Mouse (Mus musculus): Measurements from ENCODE around the gene Ankrd16. TPM values are rescaled to one million over a fixed set of nuclear protein-coding genes. Genes with fewer than 3 reads are reported as not detected.

The Ankrd16 gene
- polyA plus RNA-seq (2016; fragmentation: Nextera tagmentation; extraction: Ambion mirVana): 38.6 and 51.9 TPM in 2 replicates

GRCm38 (mm10) chr2:11777091-11778068 lies at the start of gene Ankrd16, which contains the start of gene Fbh1:
Ankrd16 (plus strand) TSS chr2:11777876.
Fbh1 (minus strand) TSS chr2:11777582.
- peak within 1 kb of the TSS; percentile 90 for H3K4me3 ChIP-seq
- peak; percentile 100 for DNase-seq (ENCODE audit: low spot score)
- peaks cover 29% of the 10 kb centered on the region for H3K36me3 ChIP-seq
- H3K9me3 ChIP-seq (replicated peaks): no peaks in the 10 kb centered on the region
- H3K27me3 ChIP-seq (ENCODE audit: low read depth, poor library complexity, severe bottlenecking): no peaks in the 10 kb centered on the region
- H3K27ac ChIP-seq: peak within 1 kb of the TSS; percentile 94
- H3K4me1 ChIP-seq: peaks cover 19% of the 10 kb centered on the region
- WGBS: 0% methylated on average over 72 of the region's 73 CpGs

- 57% methylated on average over 3 of the region's 3 CpGs for WGBS
- H3K4me1 ChIP-seq: no peaks in the 10 kb centered on the region
- no peak for DNase-seq (ENCODE audit: low spot score)
- H3K27me3 ChIP-seq (ENCODE audit: low read depth, poor library complexity, severe bottlenecking): no peaks in the 10 kb centered on the region
- H3K36me3 ChIP-seq: no peaks in the 10 kb centered on the region
- no peaks in the 10 kb centered on the region for H3K9me3 ChIP-seq (replicated peaks)
- no peak overlapping the region for H3K4me3 ChIP-seq
- no peak overlapping the region for H3K27ac ChIP-seq
Measured at GRCm38 (mm10) chr2:11729091-11729490, 48.6 kb upstream of the Ankrd16 start.

GRCm38 (mm10) chr2:11732978-11733377 lies 44.7 kb upstream of the Ankrd16 start:
- Histone ChIP-seq H3K36me3 (no peaks in the 10 kb centered on the region), H3K4me3 (no peak overlapping the region), H3K27ac (no peak overlapping the region), H3K4me1 (no peaks in the 10 kb centered on the region), H3K27me3 (ENCODE audit: low read depth, poor library complexity, severe bottlenecking) (no peaks in the 10 kb centered on the region), H3K9me3 (replicated peaks) (no peaks in the 10 kb centered on the region)
- DNase-seq (ENCODE audit: low spot score): no peak
- WGBS: 82% methylated on average over 5 of the region's 5 CpGs

- WGBS: 85% methylated on average over 6 of the region's 6 CpGs
- H3K27ac ChIP-seq: no peak overlapping the region
- H3K4me3 ChIP-seq: no peak overlapping the region
- no peaks in the 10 kb centered on the region for H3K4me1 ChIP-seq
- DNase-seq (ENCODE audit: low spot score): no peak
- H3K9me3 ChIP-seq (replicated peaks): no peaks in the 10 kb centered on the region
- no peaks in the 10 kb centered on the region for H3K27me3 ChIP-seq (ENCODE audit: low read depth, poor library complexity, severe bottlenecking)
- peaks cover 21% of the 10 kb centered on the region for H3K36me3 ChIP-seq
Measured at GRCm38 (mm10) chr2:11735853-11736252, 41.8 kb upstream of the Ankrd16 start.

GRCm38 (mm10) chr2:11738794-11739193 lies 38.9 kb upstream of the Ankrd16 start:
- Histone ChIP-seq H3K36me3 (peaks cover 50% of the 10 kb centered on the region), H3K27ac (no peak overlapping the region), H3K9me3 (replicated peaks) (no peaks in the 10 kb centered on the region), H3K27me3 (ENCODE audit: low read depth, poor library complexity, severe bottlenecking) (no peaks in the 10 kb centered on the region), H3K4me3 (no peak overlapping the region), H3K4me1 (no peaks in the 10 kb centered on the region)
- 87% methylated on average over 3 of the region's 3 CpGs for WGBS
- DNase-seq (ENCODE audit: low spot score): no peak

DNA sequence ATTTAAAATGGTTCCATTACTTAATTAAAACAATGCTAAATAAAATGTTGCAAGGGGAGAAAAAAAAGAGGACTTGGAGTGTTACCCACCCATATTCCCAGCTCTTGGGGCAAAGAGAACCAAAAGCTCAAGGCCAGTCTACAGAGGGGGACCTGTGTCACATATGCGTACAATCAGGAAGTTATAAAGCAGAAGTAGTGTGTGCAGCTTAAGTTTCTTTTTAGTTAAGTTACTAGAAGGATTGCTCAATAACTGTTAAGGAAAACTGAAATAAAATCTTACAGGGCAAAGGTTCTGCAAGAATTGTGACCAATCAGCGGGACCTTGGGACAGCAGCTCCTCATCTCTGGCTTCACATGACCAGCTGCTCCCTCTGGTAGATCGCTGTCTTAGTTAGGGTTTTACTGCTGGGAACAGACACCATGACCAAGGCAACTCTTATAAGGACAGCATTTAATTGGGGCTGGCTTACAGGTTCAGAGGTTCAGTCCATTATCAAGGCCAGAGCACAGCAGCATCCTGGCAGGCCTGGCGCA lies 38.1 kb upstream of the Ankrd16 start:
- no peaks in the 10 kb centered on the region for H3K4me1 ChIP-seq
- H3K9me3 ChIP-seq (replicated peaks): no peaks in the 10 kb centered on the region
- H3K27me3 ChIP-seq (ENCODE audit: low read depth, poor library complexity, severe bottlenecking): no peaks in the 10 kb centered on the region
- peaks cover 58% of the 10 kb centered on the region for H3K36me3 ChIP-seq
- H3K4me3 ChIP-seq: no peak overlapping the region
- 92% methylated on average over 4 of the region's 4 CpGs for WGBS
- no peak overlapping the region for H3K27ac ChIP-seq
- no peak for DNase-seq (ENCODE audit: low spot score)

DNA sequence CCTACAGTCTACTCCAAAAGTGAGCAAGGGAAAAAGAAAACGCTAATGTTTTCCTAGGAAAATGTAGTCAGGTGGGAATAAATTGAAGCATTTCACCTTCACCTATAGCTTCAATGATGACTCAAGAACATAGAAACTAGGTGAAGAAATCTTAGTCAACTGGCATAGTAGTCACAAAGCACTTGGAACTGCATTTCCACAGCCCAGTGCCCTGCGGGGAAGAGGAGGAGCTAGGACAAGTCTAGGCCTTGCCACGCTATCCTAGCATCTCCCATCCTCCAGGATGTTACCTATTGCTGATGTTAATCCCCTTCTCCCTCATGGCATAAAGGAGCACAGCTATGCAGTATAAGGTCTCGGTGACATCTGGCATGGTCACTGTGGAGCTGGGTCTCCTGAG lies 15.1 kb upstream of the Ankrd16 start:
- no peak overlapping the region for H3K27ac ChIP-seq
- no peaks in the 10 kb centered on the region for H3K4me1 ChIP-seq
- H3K9me3 ChIP-seq (replicated peaks): no peaks in the 10 kb centered on the region
- H3K4me3 ChIP-seq: no peak overlapping the region
- H3K27me3 ChIP-seq (ENCODE audit: low read depth, poor library complexity, severe bottlenecking): no peaks in the 10 kb centered on the region
- 93% methylated on average over 4 of the region's 4 CpGs for WGBS
- H3K36me3 ChIP-seq: peaks cover 100% of the 10 kb centered on the region
- DNase-seq (ENCODE audit: low spot score): no peak

GRCm38 (mm10) chr2:11765694-11766093 lies 12.0 kb upstream of the Ankrd16 start:
- H3K4me1 ChIP-seq: no peaks in the 10 kb centered on the region
- DNase-seq (ENCODE audit: low spot score): no peak
- H3K9me3 ChIP-seq (replicated peaks): no peaks in the 10 kb centered on the region
- no peaks in the 10 kb centered on the region for H3K27me3 ChIP-seq (ENCODE audit: low read depth, poor library complexity, severe bottlenecking)
- no peak overlapping the region for H3K27ac ChIP-seq
- H3K4me3 ChIP-seq: no peak overlapping the region
- peaks cover 87% of the 10 kb centered on the region for H3K36me3 ChIP-seq
- whole genome bisulfite sequencing: 88% methylated on average over 4 of the region's 4 CpGs

DNA sequence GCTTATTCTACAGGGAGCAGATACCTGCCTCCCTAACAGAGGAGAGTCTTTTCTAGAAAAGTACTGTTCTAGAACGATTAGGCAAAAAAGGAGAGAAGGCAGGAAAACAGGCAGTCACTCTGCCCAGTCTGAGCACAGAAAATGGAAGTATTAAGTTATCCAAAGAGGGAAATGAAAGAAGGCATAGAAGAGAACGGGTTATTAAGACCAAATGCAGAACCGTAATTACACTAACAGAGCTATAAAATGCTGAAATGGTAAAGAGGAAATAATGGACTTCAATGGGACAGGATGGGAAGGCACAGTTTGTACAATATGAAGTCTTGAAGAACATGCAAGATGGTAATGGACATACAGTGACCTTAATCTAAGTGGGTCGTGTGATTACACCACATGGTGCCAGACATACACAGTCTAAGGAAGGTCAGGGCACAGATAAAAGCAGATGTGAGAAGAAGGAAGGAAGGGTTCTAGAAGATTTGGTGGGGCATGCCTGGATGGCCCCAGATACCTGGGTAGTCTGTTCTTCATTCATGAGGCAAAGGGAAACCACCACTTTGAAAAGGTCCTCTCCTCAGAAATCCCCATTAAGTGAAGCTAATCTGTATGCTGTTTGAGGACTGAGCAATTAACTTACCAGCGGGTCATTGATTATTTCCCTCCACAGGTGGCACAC lies 11.1 kb upstream of the Ankrd16 start:
- Histone ChIP-seq H3K9me3 (replicated peaks) (no peaks in the 10 kb centered on the region), H3K4me3 (no peak overlapping the region), H3K27ac (no peak overlapping the region), H3K4me1 (no peaks in the 10 kb centered on the region), H3K36me3 (peaks cover 78% of the 10 kb centered on the region), H3K27me3 (ENCODE audit: low read depth, poor library complexity, severe bottlenecking) (no peaks in the 10 kb centered on the region)
- DNase-seq (ENCODE audit: low spot score): no peak
- 86% methylated on average over 5 of the region's 5 CpGs for WGBS

- Histone ChIP-seq H3K9me3 (replicated peaks) (no peaks in the 10 kb centered on the region), H3K27me3 (ENCODE audit: low read depth, poor library complexity, severe bottlenecking) (no peaks in the 10 kb centered on the region), H3K4me3 (no peak overlapping the region), H3K4me1 (no peaks in the 10 kb centered on the region), H3K36me3 (peaks cover 73% of the 10 kb centered on the region), H3K27ac (no peak overlapping the region)
- 94% methylated on average over 10 of the region's 10 CpGs for WGBS
- DNase-seq (ENCODE audit: low spot score): no peak
Measured at GRCm38 (mm10) chr2:11767161-11767545, 10.5 kb upstream of the Ankrd16 start.

- Histone ChIP-seq H3K4me3 (no peak overlapping the region), H3K27ac (no peak overlapping the region), H3K9me3 (replicated peaks) (no peaks in the 10 kb centered on the region), H3K4me1 (peaks cover 7% of the 10 kb centered on the region), H3K36me3 (peaks cover 27% of the 10 kb centered on the region), H3K27me3 (ENCODE audit: low read depth, poor library complexity, severe bottlenecking) (no peaks in the 10 kb centered on the region)
- no peak for DNase-seq (ENCODE audit: low spot score)
- WGBS: 93% methylated on average over 4 of the region's 4 CpGs
Measured at GRCm38 (mm10) chr2:11771701-11772100, 6.0 kb upstream of the Ankrd16 start.

GRCm38 (mm10) chr2:11772401-11772800 lies 5.3 kb upstream of the Ankrd16 start:
- Histone ChIP-seq H3K4me1 (peaks cover 9% of the 10 kb centered on the region), H3K27me3 (ENCODE audit: low read depth, poor library complexity, severe bottlenecking) (no peaks in the 10 kb centered on the region), H3K36me3 (peaks cover 20% of the 10 kb centered on the region), H3K27ac (no peak overlapping the region), H3K4me3 (no peak overlapping the region), H3K9me3 (replicated peaks) (no peaks in the 10 kb centered on the region)
- 88% methylated on average over 4 of the region's 4 CpGs for WGBS
- DNase-seq (ENCODE audit: low spot score): no peak

GRCm38 (mm10) chr2:11774426-11774825 lies 3.2 kb upstream of the Ankrd16 start:
- H3K27ac ChIP-seq: no peak overlapping the region
- H3K4me1 ChIP-seq: peaks cover 15% of the 10 kb centered on the region
- WGBS: 85% methylated on average over 10 of the region's 10 CpGs

More at GRCm38 (mm10) chr2:11774426-11774825, 3.2 kb upstream of the Ankrd16 start:
- Histone ChIP-seq H3K36me3 (peaks cover 4% of the 10 kb centered on the region), H3K27me3 (ENCODE audit: low read depth, poor library complexity, severe bottlenecking) (no peaks in the 10 kb centered on the region), H3K9me3 (replicated peaks) (no peaks in the 10 kb centered on the region), H3K4me3 (no peak overlapping the region)
- no peak for DNase-seq (ENCODE audit: low spot score)
